Mouse (Mus musculus): ENCODE measurements around the gene Ankrd54. TPM values are rescaled to one million over a fixed set of nuclear protein-coding genes. Genes with fewer than 3 reads are reported as not detected.

Ankrd54 gene
- total and polyA plus RNA-seq, 3 experiments = 21.8 to 38.6 (median 26.4) TPM

GRCm38 (mm10) chr15:79038331-79038730 is 24.4 kb downstream of the Ankrd54 start:
- peaks cover 22% of the 10 kb centered on the region for H3K27me3 ChIP-seq (replicated peaks)
- H3K9ac ChIP-seq (ENCODE audit: insufficient read depth, low read depth) = no peak overlapping the region
- no peak overlapping the region for H3K4me2 ChIP-seq (ENCODE audit: insufficient read depth, low read depth, poor library complexity, severe bottlenecking)
- no peak overlapping the region for H3K4me3 ChIP-seq (replicated peaks in 1 of 3; ENCODE audit: low read depth in 2 of 3, low read length in 2 of 3, poor library complexity in 1 of 3)
- H3K79me2 ChIP-seq (replicated peaks; ENCODE audit: control insufficient read depth, extremely low read depth, insufficient read depth, poor library complexity, severe bottlenecking) = no peaks in the 10 kb centered on the region
- no peak for DNase-seq (ENCODE audit: extremely low read depth)
- in situ Hi-C loops (cut with MboI; ENCODE audit: low pct_ligation_motif_present, low pct_unique_long_range_greater_than_20kb, low sequenced_read_pairs) (loop anchor here (5.0 kb wide), 1 partner anchor 34 kb away; no protein-coding TSS in a partner anchor), dilution Hi-C loops (cut with MboI; ENCODE audit: extremely low pct_ligation_motif_present, extremely low pct_unique_long_range_greater_than_20kb, low sequenced_read_pairs) (no loop called here)
- peaks cover 18 to 42% of the 10 kb centered on the region in 2 experiments for H3K4me1 ChIP-seq (ENCODE audit: control insufficient read depth in 1 of 2, insufficient read depth in 2 of 2)
- peaks cover 6% of the 10 kb centered on the region for H3K9me3 ChIP-seq (replicated peaks; ENCODE audit: low read length)
- H3K36me3 ChIP-seq (replicated peaks in 1 of 2; ENCODE audit: control insufficient read depth in 1 of 2, insufficient read depth in 1 of 2, low read length in 1 of 2) = peaks cover 21 to 39% of the 10 kb centered on the region in 2 experiments
- TF ChIP-seq RAD21 (IDR thresholded peaks at IDR 0.05; ENCODE audit: low read depth, low read length) = no peak
- TF ChIP-seq ZNF384 (IDR thresholded peaks at IDR 0.05; ENCODE audit: low read depth, low read length) = no peak
- TF ChIP-seq IRF4 (IDR thresholded peaks at IDR 0.05; ENCODE audit: low read depth, low read length) = no peak
- TF ChIP-seq E2F4 (IDR thresholded peaks at IDR 0.05; ENCODE audit: insufficient replicate concordance, low read depth, low read length) = no peak
- no peak for TF ChIP-seq MAZ (IDR thresholded peaks at IDR 0.05; ENCODE audit: low read depth, low read length)
- TF ChIP-seq ZKSCAN1 (IDR thresholded peaks at IDR 0.05; ENCODE audit: borderline replicate concordance, low read depth, low read length) = no peak
- TF ChIP-seq HCFC1 (IDR thresholded peaks at IDR 0.05; ENCODE audit: low read depth, low read length) = no peak
- TF ChIP-seq SIN3A (IDR thresholded peaks at IDR 0.05; ENCODE audit: low read length) = no peak
- no peak for TF ChIP-seq UBTF (IDR thresholded peaks at IDR 0.05; ENCODE audit: low read depth, low read length)
- no peak for TF ChIP-seq MAX (IDR thresholded peaks at IDR 0.05; ENCODE audit: low read length)
- no peak for TF ChIP-seq TCF12 (IDR thresholded peaks at IDR 0.05; ENCODE audit: low read depth, low read length)
- no peak for TF ChIP-seq MXI1 (IDR thresholded peaks at IDR 0.05; ENCODE audit: low read depth, low read length)
- no peak for TF ChIP-seq KAT2A (IDR thresholded peaks at IDR 0.05; ENCODE audit: insufficient replicate concordance, low read length)
- no peak for TF ChIP-seq POLR2A (IDR thresholded peaks at IDR 0.05; ENCODE audit: low read depth, low read length)
- no peak for TF ChIP-seq PAX5 (IDR thresholded peaks at IDR 0.05; ENCODE audit: low read length)
- no peak for TF ChIP-seq USF1 (IDR thresholded peaks at IDR 0.05; ENCODE audit: low read depth, low read length)
- TF ChIP-seq ELF1 (IDR thresholded peaks at IDR 0.05; ENCODE audit: low read depth, low read length) = no peak
- no peak for TF ChIP-seq MYC (IDR thresholded peaks at IDR 0.05; ENCODE audit: low read depth, low read length)
- no peak for TF ChIP-seq GABPA (IDR thresholded peaks at IDR 0.05; ENCODE audit: insufficient replicate concordance, low read depth, low read length)
- H3K27ac ChIP-seq (ENCODE audit: insufficient read depth, low read depth) = 0 out of 2 replicates have a peak overlapping the region, but pooled peaks have one; percentile 18

DNA sequence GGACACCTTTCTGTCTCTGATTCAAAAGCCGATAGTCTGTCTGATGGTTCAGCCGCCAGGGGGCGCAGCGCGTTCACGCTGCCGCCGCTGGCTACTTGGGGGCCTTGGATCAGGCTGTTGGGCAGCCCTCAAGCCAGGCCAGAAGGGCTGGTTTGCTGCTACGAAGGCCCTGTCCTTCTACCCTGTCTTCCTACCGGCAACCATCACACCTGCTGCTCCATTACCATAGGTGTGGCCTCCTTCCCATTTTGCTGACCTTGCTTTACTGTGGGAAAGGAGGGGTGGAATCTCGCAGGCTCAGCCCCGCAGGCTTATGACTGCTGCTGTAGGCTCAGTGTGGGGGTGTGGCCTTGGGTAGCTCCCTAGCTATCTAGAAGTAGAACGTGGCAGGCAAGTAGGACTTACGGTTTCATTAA is 24.8 kb downstream of the Ankrd54 start:
- Histone ChIP-seq H3K9me3 (replicated peaks; ENCODE audit: low read length) (peaks cover 3% of the 10 kb centered on the region), H3K4me1 (ENCODE audit: control insufficient read depth in 1 of 2, insufficient read depth in 2 of 2) (peaks cover 18 to 42% of the 10 kb centered on the region in 2 experiments), H3K79me2 (replicated peaks; ENCODE audit: control insufficient read depth, extremely low read depth, insufficient read depth, poor library complexity, severe bottlenecking) (no peaks in the 10 kb centered on the region), H3K4me2 (ENCODE audit: insufficient read depth, low read depth, poor library complexity, severe bottlenecking) (no peak overlapping the region), H3K27ac (ENCODE audit: insufficient read depth, low read depth) (peak overlapping the region; percentile 18; the same call in 1 of the 2 replicates), H3K27me3 (replicated peaks) (peaks cover 22% of the 10 kb centered on the region), H3K4me3 (replicated peaks in 1 of 3; ENCODE audit: low read depth in 2 of 3, low read length in 2 of 3, poor library complexity in 1 of 3) (no peak overlapping the region), H3K9ac (ENCODE audit: insufficient read depth, low read depth) (no peak overlapping the region), H3K36me3 (replicated peaks in 1 of 2; ENCODE audit: control insufficient read depth in 1 of 2, insufficient read depth in 1 of 2, low read length in 1 of 2) (peaks cover 17 to 35% of the 10 kb centered on the region in 2 experiments)
- peak; percentile 62 for DNase-seq (ENCODE audit: extremely low read depth)
- dilution Hi-C loops (cut with MboI; ENCODE audit: extremely low pct_ligation_motif_present, extremely low pct_unique_long_range_greater_than_20kb, low sequenced_read_pairs) (no loop called here), in situ Hi-C loops (cut with MboI; ENCODE audit: low pct_ligation_motif_present, low pct_unique_long_range_greater_than_20kb, low sequenced_read_pairs) (loop anchor here (5.0 kb wide), 1 partner anchor 34 kb away; no protein-coding TSS in a partner anchor)
- TF ChIP-seq E2F4 (IDR thresholded peaks at IDR 0.05; ENCODE audit: insufficient replicate concordance, low read depth, low read length) (no peak), ZNF384 (IDR thresholded peaks at IDR 0.05; ENCODE audit: low read depth, low read length) (no peak), UBTF (IDR thresholded peaks at IDR 0.05; ENCODE audit: low read depth, low read length) (0 out of 2 replicates have a peak, but pooled peaks have one; percentile 46), MAFK (IDR thresholded peaks at IDR 0.05; ENCODE audit: insufficient replicate concordance, low read length) (peak; percentile 89; the same call in 1 of the 2 replicates), JUND (conservative IDR thresholded peaks at IDR 0.05; ENCODE audit: low read depth, low read length) (no peak), SIN3A (IDR thresholded peaks at IDR 0.05; ENCODE audit: low read length) (no peak), ZMIZ1 (IDR thresholded peaks at IDR 0.05; ENCODE audit: low read depth, low read length) (no peak), RAD21 (IDR thresholded peaks at IDR 0.05; ENCODE audit: low read depth, low read length) (peak; percentile 56), NELFE (IDR thresholded peaks at IDR 0.05; ENCODE audit: low read depth, low read length) (peak; percentile 32; the same call in 1 of the 2 replicates), CHD1 (IDR thresholded peaks at IDR 0.05; ENCODE audit: low read depth, low read length) (no peak), MAZ (IDR thresholded peaks at IDR 0.05; ENCODE audit: low read depth, low read length) (no peak), RCOR1 (conservative IDR thresholded peaks at IDR 0.05; ENCODE audit: low read depth, low read length) (no peak), EP300 (IDR thresholded peaks at IDR 0.05; ENCODE audit: low read length) (no peak), MXI1 (IDR thresholded peaks at IDR 0.05; ENCODE audit: low read depth, low read length) (peak; percentile 60; the same call in 1 of the 2 replicates), POLR2A (IDR thresholded peaks at IDR 0.05; ENCODE audit: low read depth, low read length) (no peak), MEF2A (IDR thresholded peaks at IDR 0.05; ENCODE audit: borderline replicate concordance, low read depth, low read length) (0 out of 2 replicates have a peak, but pooled peaks have one; percentile 13), USF2 (conservative IDR thresholded peaks at IDR 0.05; ENCODE audit: low read depth, low read length) (no peak), ZC3H11A (IDR thresholded peaks at IDR 0.05; ENCODE audit: low read depth, low read length) (no peak), ELF1 (IDR thresholded peaks at IDR 0.05; ENCODE audit: low read depth, low read length) (no peak), MYC (IDR thresholded peaks at IDR 0.05; ENCODE audit: low read depth, low read length) (0 out of 2 replicates have a peak, but pooled peaks have one; percentile 16), SMC3 (IDR thresholded peaks at IDR 0.05; ENCODE audit: low read depth, low read length) (peak; percentile 83), KAT2A (IDR thresholded peaks at IDR 0.05; ENCODE audit: insufficient replicate concordance, low read length) (no peak)
